Mouse (Mus musculus) liver, adult 2 months (tissue): ENCODE results near the gene Scamp1.

Source experiments
- CTCF ChIP-seq: fragments of 200-500 bp; IDR thresholded peaks from 2 replicates; pipeline ENCODE4 v1.5.1; 2011; ENCODE audit warnings: low read depth, low read length, control low read depth
- POLR2A ChIP-seq: fragments of 200-500 bp; IDR thresholded peaks from 2 replicates; pipeline ENCODE4 v1.6.1; 2011; ENCODE audit warnings: low read length, control low read depth; ENCODE audit not compliant: insufficient read depth; ENCODE audit errors: extremely low read depth

- no peak for TF ChIP-seq CTCF
- TF ChIP-seq POLR2A: no peak
These were observed 538 bp upstream of the Scamp1 start for GRCm38 (mm10) chr13:94286195-94286594.
